Mouse (Mus musculus) liver, embryonic 11.5 days (tissue): Measurements from ENCODE around the gene Tbc1d4. TPM values are rescaled to one million over a fixed set of nuclear protein-coding genes. Genes with fewer than 3 reads are reported as not detected.

Experiments used
- ATAC-seq: fragments of 200-750 bp; cut with Nextera tagmentation; replicated peaks from 2 replicates; pipeline ENCODE4 v1.8.0; 2017; ENCODE audit warnings: moderate number of reproducible peaks, mild to moderate bottlenecking, moderate TSS enrichment, moderate library complexity; ENCODE audit not compliant: low FRiP score
- DNase-seq: peaks from one replicate; pipeline ENCODE4 v3.0.0-alpha.2; 2017; ENCODE audit warnings: low spot score
- H3K27ac ChIP-seq: fragments of 300-500 bp; sonication (generic); 2 replicates; pipeline ENCODE4 v1.5.1; 2014; ENCODE audit warnings: mild to moderate bottlenecking, low read depth, low read length, control low read depth
- H3K27me3 ChIP-seq: fragments of 300-500 bp; sonication (generic); replicated peaks from 2 replicates; pipeline ENCODE4 v1.6.1; 2014; ENCODE audit warnings: low read length, mixed read lengths; ENCODE audit not compliant: control insufficient read depth, insufficient read depth
- H3K36me3 ChIP-seq: fragments of 300-500 bp; sonication (generic); 2 replicates; pipeline ENCODE4 v1.6.1; 2014; ENCODE audit warnings: mild to moderate bottlenecking, low read length, moderate library complexity, mixed read lengths; ENCODE audit not compliant: control insufficient read depth, insufficient read depth
- H3K4me1 ChIP-seq: fragments of 300-500 bp; sonication (generic); replicated peaks from 2 replicates; pipeline ENCODE4 v1.6.1; 2014; ENCODE audit warnings: low read length, mixed read lengths; ENCODE audit not compliant: control insufficient read depth, insufficient read depth
- H3K4me2 ChIP-seq: fragments of 300-500 bp; sonication (generic); 2 replicates; pipeline ENCODE4 v1.6.1; 2014; ENCODE audit warnings: mild to moderate bottlenecking, control low read depth, moderate library complexity
- H3K4me3 ChIP-seq: fragments of 300-500 bp; sonication (generic); 2 replicates; pipeline ENCODE4 v1.5.1; 2014; ENCODE audit warnings: low read depth, low read length, control low read depth
- H3K9ac ChIP-seq: fragments of 300-500 bp; sonication (generic); 2 replicates; pipeline ENCODE4 v1.6.1; 2014; ENCODE audit warnings: low read depth, low read length, control low read depth
- H3K9me3 ChIP-seq: fragments of 300-500 bp; sonication (generic); 2 replicates; pipeline ENCODE4 v1.6.1; 2016; ENCODE audit warnings: low read length, inconsistent platforms, mixed read lengths; ENCODE audit not compliant: control insufficient read depth
- WGBS: fragments of 180-500 bp; shearing (Covaris S2); extraction: QIAGEN DNeasy Blood & Tissue Kit; methylation state at CpG from one replicate; pipeline ENCODE4 v1.1.7; 2014; 5-methylcytosine and 5-hydroxymethylcytosine counted together
- polyA plus RNA-seq: library from polyadenylated mRNA; unstranded; fragments of >200 nt; fragmentation: Nextera tagmentation; extraction: Ambion mirVana; gene quantifications from 2 replicates; pipeline ENCODE4 v1.2.1, GENCODE M21; 2014

Tbc1d4 gene
- polyA plus RNA-seq, 1 experiment from 2014 or later, result 4.0 TPM

- H3K27me3 ChIP-seq, result no peaks in the 10 kb centered on the region
- DNase-seq, result no peak
- H3K4me2 ChIP-seq, result no peak overlapping the region
- 74% methylated on average over 3 of the region's 3 CpGs for WGBS
- H3K27ac ChIP-seq, result no peak overlapping the region
- no peak for ATAC-seq
- no peaks in the 10 kb centered on the region for H3K9me3 ChIP-seq
- H3K9ac ChIP-seq, result no peak overlapping the region
- H3K4me1 ChIP-seq, result no peaks in the 10 kb centered on the region
- no peak overlapping the region for H3K4me3 ChIP-seq
- H3K36me3 ChIP-seq, result no peaks in the 10 kb centered on the region
Measured at GRCm38 (mm10) chr14:101559446-101559845, 49.5 kb downstream of the Tbc1d4 start.

- Histone ChIP-seq H3K4me3 (no peak overlapping the region), H3K9me3 (no peaks in the 10 kb centered on the region), H3K27ac (no peak overlapping the region), H3K36me3 (no peaks in the 10 kb centered on the region), H3K27me3 (no peaks in the 10 kb centered on the region), H3K9ac (no peak overlapping the region), H3K4me2 (no peak overlapping the region), H3K4me1 (no peaks in the 10 kb centered on the region)
- WGBS, result 86% methylated on average over 20 of the region's 20 CpGs
- DNase-seq, result no peak
- ATAC-seq, result no peak
Measured at GRCm38 (mm10) chr14:101548885-101549573, 60.0 kb downstream of the Tbc1d4 start.

GRCm38 (mm10) chr14:101541863-101542262, 67.1 kb downstream of the Tbc1d4 start:
- Histone ChIP-seq H3K36me3 (no peaks in the 10 kb centered on the region), H3K27me3 (no peaks in the 10 kb centered on the region), H3K4me1 (no peaks in the 10 kb centered on the region), H3K9ac (no peak overlapping the region), H3K27ac (no peak overlapping the region), H3K4me3 (no peak overlapping the region), H3K4me2 (no peak overlapping the region), H3K9me3 (no peaks in the 10 kb centered on the region)
- WGBS, result 82% methylated on average over 9 of the region's 9 CpGs
- ATAC-seq (no peak), DNase-seq (no peak)

GRCm38 (mm10) chr14:101541141-101541540, 67.8 kb downstream of the Tbc1d4 start:
- Histone ChIP-seq H3K4me1 (no peaks in the 10 kb centered on the region), H3K9ac (no peak overlapping the region), H3K9me3 (no peaks in the 10 kb centered on the region), H3K27me3 (no peaks in the 10 kb centered on the region), H3K27ac (no peak overlapping the region), H3K4me3 (no peak overlapping the region), H3K4me2 (no peak overlapping the region), H3K36me3 (no peaks in the 10 kb centered on the region)
- ATAC-seq (no peak), DNase-seq (no peak)
- WGBS, result 79% methylated on average over 5 of the region's 5 CpGs

- ATAC-seq, result no peak
- 85% methylated on average over 3 of the region's 3 CpGs for WGBS
- Histone ChIP-seq H3K9ac (no peak overlapping the region), H3K27me3 (no peaks in the 10 kb centered on the region), H3K36me3 (no peaks in the 10 kb centered on the region), H3K4me2 (no peak overlapping the region), H3K4me3 (no peak overlapping the region), H3K27ac (no peak overlapping the region), H3K9me3 (no peaks in the 10 kb centered on the region), H3K4me1 (no peaks in the 10 kb centered on the region)
- DNase-seq, result no peak
Measured at GRCm38 (mm10) chr14:101540466-101540865, 68.5 kb downstream of the Tbc1d4 start.

- Histone ChIP-seq H3K9me3 (no peaks in the 10 kb centered on the region), H3K4me2 (no peak overlapping the region), H3K4me1 (no peaks in the 10 kb centered on the region), H3K9ac (no peak overlapping the region), H3K36me3 (no peaks in the 10 kb centered on the region), H3K27me3 (no peaks in the 10 kb centered on the region), H3K27ac (no peak overlapping the region), H3K4me3 (no peak overlapping the region)
- DNase-seq (no peak), ATAC-seq (no peak)
- WGBS, result 66% methylated on average over 2 of the region's 2 CpGs
Measured at GRCm38 (mm10) chr14:101537906-101538305, 71.1 kb downstream of the Tbc1d4 start.

GRCm38 (mm10) chr14:101537413-101537812, 71.6 kb downstream of the Tbc1d4 start:
- H3K4me1 ChIP-seq, result no peaks in the 10 kb centered on the region
- H3K27ac ChIP-seq, result no peak overlapping the region
- H3K9me3 ChIP-seq, result no peaks in the 10 kb centered on the region
- H3K4me2 ChIP-seq, result no peak overlapping the region
- no peak for ATAC-seq
- H3K36me3 ChIP-seq, result no peaks in the 10 kb centered on the region
- no peak for DNase-seq
- no peak overlapping the region for H3K4me3 ChIP-seq
- H3K27me3 ChIP-seq, result no peaks in the 10 kb centered on the region
- H3K9ac ChIP-seq, result no peak overlapping the region
- 71% methylated on average over 1 of the region's 1 CpGs for WGBS

GRCm38 (mm10) chr14:101532090-101532695, 76.8 kb downstream of the Tbc1d4 start:
- DNase-seq (no peak), ATAC-seq (no peak)
- 66% methylated on average over 7 of the region's 7 CpGs for WGBS
- no peak overlapping the region for H3K4me3 ChIP-seq
- H3K9ac ChIP-seq, result no peak overlapping the region
- no peaks in the 10 kb centered on the region for H3K36me3 ChIP-seq
- H3K27me3 ChIP-seq, result no peaks in the 10 kb centered on the region
- H3K27ac ChIP-seq, result no peak overlapping the region
- no peak overlapping the region for H3K4me2 ChIP-seq
- no peaks in the 10 kb centered on the region for H3K9me3 ChIP-seq
- H3K4me1 ChIP-seq, result no peaks in the 10 kb centered on the region

GRCm38 (mm10) chr14:101530455-101530854, 78.5 kb downstream of the Tbc1d4 start:
- 70% methylated on average over 2 of the region's 2 CpGs for WGBS
- H3K27me3 ChIP-seq, result no peaks in the 10 kb centered on the region
- H3K4me2 ChIP-seq, result no peak overlapping the region
- no peak for DNase-seq
- H3K9ac ChIP-seq, result no peak overlapping the region
- no peak overlapping the region for H3K27ac ChIP-seq
- ATAC-seq, result no peak
- H3K9me3 ChIP-seq, result no peaks in the 10 kb centered on the region
- no peaks in the 10 kb centered on the region for H3K4me1 ChIP-seq
- no peaks in the 10 kb centered on the region for H3K36me3 ChIP-seq
- no peak overlapping the region for H3K4me3 ChIP-seq
